Mouse (Mus musculus): ENCODE measurements around the gene Olfr1371.

Olfr1371 gene

DNA sequence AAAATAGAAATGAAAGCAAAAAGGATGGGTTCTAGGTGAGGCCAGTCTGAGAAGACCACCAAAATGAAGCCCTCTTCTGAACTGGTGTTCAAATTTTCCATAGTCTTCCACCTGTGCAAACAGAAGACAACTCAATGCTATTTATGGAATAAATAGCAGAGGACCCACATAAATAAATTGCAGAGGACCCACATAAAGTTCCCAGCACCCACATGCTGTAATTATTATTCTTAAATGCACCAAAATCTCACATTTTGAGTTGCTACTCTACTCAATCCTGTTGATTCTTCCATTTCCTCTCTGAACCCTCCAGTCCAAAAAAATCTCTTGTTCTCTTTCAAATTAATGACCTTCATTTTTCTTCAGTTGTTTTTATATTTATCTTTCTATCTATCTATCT is at the start of gene Olfr1371:
Gene Olfr1371, minus strand, starts transcription at position 101 of the 400 bp plus-strand sequence.
- no peak for DNase-seq

DNA sequence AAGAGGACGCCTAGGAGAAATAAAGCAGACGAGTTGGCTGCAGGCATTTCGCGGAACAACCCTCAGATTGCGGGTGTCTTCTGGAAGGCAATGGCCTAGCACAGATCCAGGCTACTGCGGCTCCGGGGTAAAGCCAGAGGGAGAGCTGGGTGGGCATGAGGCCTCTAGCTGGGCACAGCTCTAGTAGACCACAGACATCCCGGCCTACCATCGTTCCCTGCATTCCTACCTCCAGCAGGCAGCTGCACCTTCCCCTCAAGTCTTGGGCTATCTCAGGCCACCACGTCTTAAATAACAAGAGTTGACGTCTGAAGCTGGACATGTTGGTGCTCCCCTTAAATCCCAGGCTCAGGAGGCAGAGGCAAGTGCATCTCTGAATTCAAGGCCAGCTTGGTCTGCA is 48.6 kb upstream of the Olfr1371 start:
- no peak for DNase-seq

DNA sequence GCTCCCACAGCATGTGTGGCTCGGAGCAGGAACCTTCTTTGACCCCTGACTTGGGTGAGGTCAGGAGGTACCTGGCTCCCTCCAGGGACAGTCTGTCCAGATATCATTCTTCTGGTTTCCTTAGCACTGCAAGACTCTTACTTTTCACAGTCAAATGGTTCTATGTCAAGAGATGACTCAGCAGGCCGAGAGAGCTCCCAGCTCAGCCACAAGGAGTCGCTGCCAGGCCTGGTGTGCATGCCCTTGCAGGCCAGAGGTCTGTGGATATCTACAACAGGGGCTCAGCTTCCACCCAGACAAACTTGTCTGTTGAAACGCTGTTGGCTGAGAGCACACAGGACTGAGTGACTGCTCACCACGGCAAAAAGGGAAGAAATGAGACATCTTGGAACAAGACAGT is 48.1 kb upstream of the Olfr1371 start:
- DNase-seq, result peak; percentile 74 to 83

DNA sequence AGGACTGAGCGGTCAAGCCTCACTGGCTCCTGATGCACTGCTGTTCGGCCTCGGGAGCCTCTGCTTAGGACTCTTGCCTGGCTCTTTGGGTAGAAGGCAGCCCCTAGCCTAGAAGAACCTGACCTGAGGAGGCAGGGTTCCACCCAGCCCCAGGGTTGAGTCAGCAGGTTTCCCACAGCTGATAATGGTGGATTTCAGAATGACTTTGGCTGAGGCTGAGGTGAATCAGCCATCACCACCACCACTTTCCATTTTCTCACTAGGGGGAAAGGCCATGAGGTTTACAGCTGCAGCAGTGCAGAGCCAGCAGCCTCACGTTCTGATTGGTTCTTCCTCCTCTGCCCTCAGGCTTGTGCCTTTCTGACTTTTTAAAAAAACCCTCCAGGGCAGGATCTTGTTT is 47.1 kb upstream of the Olfr1371 start:
- no peak for DNase-seq

DNA sequence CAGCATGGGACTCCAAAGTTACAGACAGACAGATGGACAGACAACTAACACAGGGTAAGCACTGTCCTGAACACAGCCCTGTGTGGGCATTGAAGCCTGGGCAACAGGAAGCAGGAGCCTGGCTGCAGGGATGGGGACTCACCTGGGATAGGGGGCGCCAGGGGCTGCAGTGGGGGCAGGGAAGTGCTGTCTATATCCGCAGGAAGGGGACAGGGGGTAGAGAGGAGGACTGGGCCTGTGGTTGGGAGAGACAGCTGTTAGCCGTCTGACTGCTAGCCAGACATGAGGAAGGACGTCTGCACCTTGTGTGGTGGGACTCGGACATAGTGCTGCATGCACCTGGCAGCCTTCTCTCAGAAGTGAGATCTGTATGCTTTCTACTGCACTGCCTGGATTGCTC is 44.9 kb upstream of the Olfr1371 start:
- peak in 1 of 2 experiments; percentile 1 for DNase-seq

DNA sequence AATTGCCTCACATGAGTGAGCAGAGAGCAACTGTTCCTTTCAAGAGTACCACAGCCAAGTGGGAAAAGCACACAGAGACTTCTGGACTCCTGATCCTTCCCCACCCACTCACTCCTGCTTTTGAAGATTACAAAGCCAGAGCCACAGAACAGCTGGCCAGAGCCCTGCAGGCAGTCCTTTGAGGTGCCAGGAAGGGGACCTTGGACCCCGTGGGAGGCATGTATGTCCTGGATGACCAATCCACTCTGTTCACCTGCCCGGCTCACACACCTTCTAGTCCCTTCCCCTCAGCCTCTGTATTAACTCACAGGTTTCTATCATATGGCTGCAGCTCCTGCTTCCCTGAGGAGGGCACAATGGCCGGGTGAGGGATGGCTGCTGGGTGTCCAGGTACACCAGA is 43.6 kb upstream of the Olfr1371 start:
- DNase-seq, result no peak

DNA sequence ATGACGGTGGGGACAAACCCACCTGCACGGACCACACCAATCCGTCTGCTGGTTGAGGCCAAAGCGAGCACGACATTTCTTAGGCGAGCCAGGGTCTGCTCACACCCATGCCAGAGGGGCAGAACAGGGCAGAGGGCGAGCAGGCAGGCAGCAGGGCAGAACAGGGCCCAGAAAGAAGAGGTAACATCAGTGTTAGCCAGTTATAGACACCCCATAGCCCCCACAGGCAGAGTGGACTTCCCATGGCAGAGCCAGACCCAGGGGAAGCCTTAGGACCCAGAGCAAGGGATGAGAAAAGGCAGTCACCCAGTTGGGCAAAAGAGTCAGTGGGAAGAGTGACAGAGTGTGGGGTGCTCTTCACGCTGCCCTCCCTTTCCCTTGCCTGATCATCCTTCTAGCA is 41.3 kb upstream of the Olfr1371 start:
- DNase-seq, result no peak

DNA sequence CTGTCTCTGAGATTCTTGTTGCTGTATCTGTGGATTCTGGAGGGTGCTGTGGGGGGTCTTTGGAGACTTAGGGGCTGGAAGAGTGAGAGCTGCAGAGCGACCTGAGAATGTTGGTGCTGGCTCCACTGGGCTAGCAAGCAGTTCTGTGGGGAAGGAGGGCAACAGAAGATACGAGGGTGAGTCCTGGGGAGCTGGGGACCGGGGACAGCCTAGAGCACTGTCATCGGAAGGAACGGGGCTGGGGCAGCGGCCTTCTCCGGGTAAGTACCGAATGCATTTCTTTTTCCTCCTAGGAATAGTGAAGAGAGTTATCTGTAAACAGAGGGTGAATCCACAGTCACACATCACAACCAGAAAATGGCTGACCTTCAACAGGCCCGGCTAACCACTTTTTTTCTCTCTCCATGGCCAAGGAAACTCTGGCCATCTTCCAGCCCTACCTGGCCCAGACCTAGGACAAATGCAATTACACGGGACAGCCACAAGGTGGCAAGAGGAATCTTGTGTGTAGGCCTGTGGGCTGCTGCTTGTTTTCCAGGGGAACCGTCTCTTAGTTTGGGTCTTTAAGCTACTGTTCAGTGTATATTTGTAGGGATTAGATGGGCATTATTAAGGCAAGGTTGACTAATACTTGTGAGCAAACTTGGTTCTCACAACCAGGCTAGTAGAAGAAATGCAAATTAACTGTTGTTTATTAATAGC is 40.0 kb upstream of the Olfr1371 start:
- DNase-seq, result peak; percentile 70 to 79

DNA sequence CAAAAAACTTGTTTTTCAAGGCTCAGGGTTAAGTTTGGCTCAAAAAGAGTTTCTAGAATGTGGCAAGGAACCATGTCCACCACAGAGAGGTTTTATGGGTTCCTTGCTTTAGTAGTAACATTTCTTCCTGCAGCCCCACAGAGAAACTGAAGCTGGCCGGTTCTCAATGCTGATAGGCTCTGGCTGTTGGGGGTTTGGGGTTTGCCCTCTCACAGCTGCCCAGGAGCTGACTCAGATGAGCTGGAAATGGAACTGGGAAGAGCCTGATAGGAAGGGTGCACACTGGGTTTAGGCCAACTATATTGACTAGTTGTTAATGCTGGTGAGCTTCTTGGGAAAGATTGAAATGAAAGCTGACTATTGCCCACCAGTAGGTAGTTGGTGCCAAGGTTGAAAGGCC is 38.9 kb upstream of the Olfr1371 start:
- DNase-seq, result no peak

DNA sequence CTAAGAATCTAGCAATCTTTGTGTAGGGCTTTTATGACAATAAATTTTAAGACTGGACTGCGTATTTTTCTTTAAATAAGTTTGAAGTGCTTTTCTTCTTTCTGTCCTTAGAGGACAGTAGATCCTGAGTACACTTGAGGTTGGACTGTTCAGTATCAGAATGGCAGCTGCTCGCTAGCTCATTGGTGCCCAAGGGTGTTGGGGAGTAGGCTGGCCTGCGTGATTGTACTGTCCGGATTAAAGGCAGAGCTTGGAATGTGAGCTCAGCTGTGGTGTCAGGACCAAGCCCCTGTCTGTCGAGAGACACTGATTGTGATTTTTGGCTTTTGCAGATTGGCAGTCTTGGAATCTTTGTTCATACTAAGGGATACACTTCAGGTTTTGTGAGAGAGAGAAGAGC is 38.0 kb upstream of the Olfr1371 start:
- no peak for DNase-seq

DNA sequence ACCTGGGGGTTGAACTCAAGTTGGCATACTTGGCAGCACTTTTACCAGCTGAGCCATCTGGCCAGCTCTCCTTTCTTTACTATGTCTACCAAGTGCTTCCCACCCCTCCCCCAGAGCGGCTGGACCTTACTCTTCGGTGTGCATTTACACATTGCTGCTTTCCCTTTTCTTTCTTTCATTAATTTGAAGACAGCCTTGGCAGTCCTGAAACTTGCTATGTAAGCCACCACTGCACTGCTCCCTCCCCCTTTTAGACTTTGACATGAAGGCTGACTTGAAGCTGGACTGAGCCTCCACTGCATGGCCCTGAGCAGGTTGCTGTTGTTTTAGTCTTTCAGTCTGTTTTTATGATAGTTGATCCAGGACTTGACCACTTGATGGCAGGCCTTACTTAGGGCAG is 35.7 kb upstream of the Olfr1371 start:
- peak in 1 of 2 experiments; percentile 66 for DNase-seq

DNA sequence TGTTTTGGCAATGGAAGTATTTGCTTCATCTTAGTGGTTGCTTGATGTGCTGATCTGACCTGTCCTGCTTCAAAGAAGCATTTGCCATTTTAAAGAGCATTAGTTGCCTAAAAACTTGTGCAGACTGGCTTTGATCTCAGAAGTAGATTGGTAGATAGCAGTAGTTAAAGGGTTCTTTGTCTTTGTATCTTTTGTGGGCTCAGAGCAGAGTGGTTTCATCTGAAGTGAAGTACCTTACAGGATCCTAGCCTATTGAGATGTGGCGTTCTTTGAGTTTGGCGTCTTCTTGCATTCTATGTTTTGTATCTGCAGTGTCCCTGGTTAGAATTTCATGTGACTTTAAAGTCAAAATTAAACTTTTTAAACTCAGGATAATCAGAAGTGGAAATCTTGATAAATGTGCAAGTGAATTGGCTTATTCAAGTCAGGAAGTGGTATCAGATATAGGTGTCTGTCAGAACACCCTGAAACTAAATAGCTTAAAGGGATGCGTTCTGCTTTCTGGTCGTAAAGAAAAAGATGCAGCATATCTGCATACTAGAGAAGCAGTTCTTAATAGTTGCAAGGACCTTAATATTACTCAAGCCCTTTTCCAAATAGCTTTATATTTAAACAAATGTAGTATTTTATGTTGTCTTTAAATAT is 27.2 kb upstream of the Olfr1371 start:
- no peak for DNase-seq

DNA sequence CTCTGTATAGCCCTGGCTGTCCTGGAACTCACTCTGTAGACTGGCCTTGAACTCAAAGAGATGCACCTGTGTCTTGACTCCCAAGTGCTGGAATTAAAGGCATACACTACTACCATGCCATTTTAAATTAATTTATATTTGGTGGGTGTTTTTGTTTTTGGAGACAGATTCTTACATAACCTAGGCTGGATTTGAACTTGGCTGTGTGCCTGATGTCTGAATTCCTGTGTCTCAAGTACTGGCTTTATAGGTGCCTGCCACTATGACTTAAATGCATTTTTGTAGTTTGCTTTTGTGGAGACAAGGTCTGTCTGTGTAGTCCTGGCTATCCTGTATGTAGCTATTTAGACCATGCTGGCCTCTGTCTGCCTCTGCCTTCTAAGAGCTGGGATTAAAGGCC is 20.7 kb upstream of the Olfr1371 start:
- DNase-seq, result no peak

DNA sequence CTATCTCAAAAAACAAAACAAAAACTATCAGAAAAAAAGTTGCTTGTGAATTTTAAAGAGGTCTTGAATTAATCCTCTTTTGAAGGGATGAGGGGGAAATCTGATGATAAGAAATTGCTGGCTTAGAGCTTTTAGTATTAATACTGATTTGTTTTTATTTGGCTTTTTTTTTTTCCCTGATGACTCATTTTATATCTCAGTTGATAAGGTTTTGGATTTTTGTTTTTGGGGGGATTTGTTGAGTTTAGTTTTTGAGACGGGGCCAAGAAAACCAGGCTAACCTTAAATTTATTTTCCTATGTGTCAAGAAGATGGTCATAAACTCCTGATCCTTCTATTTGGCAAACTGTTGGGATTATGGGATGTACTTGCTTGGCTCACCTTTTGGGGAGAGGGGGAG is 20.1 kb upstream of the Olfr1371 start:
- no peak for DNase-seq

DNA sequence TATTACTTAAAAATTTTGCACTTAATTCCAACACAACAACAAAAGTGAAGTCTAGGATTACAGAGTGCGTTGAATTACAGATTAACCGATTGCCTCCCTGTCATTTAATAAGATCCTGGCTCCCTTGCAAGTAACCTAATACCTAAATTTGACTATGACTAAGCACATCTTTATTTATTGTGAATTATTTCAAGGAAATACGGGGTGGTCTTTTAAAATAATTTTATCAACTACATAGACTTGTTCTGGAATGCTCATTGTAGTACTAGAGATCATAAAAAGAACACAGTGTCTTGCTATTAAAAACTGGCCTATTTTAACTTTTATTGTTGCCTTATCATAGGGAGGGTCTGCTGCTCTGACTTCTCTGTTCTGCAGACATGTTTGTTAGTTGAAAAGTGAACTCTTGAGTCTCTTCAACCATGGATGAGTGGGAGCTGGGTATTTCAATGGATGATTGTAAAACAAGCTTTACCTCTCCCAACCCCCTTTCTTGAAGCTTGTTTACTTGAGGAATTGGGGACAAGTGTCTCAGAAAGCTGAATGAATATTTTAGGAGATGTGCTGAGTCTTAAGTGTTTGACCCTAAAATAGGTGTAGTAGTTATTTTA is 19.4 kb upstream of the Olfr1371 start:
- no peak for DNase-seq

DNA sequence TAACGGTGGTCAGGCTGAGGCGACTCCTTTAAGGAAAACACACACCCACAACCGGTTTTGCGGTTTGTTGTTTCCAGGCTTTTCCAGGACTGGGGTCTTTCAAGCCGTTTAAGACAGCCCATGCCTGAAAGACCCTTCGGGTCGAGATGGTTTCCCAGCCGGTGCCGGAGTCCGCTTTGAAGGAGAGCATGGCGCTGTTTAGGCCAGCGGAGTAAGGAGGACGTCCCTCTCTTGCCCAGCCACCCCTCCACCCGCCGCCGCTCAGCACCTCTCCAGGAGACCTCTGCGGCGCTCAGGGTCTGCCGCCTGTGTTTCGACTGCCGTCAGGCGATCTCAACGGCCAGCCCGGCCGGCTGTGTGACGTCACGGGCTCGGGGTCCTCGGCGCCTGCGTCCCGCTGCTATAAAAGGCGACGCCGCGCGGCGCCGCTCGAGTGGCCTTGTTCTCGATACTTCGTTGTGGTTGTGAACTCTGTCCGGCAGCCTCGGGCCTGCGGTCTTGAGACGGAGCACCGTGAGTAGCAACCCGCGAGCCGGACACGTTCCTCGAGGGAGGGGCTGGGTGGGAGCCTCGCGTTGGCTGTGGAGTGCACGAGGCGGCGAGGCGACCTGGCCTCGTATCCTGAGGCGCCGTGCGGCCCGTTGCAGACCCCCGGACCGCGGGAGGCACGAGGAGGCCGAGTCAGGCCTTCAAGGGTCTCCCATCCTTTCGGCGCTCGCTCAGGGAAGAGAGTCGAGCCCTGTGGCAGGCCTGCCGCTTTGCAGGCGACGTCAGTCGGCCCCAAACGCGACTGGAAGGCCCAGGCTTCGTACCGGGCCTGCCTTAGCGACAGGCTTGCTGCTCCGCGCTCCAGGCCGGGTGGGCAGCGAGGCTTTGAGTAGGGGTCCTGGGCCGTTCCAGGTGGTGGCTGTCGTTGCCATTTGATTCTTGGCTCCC is 18.1 kb upstream of the Olfr1371 start, which contains the start of gene Skp1a:
Gene Skp1a, plus strand, starts transcription at position 390 of the 936 bp plus-strand sequence.
- peak; percentile 95 to 97 for DNase-seq

DNA sequence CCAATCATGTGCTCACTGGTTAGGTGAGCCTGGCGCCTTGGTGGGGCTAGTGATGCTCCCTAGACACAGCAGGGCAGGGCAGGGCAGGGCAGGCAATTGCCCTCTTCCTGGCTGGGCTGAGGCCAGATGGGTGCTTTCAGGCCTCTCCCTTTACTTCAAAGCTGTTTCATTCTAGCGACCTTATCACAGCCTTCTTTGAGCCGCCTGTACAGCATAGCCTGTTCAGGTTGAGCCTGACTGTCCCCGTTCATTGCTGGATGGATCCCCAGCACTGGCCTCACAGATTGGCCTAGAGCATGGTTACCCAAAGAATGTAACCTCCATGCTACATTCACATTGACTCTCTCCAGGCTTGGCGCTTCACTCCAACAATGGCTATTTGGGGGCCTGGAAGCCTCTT is 16.9 kb upstream of the Olfr1371 start:
- DNase-seq, result no peak

DNA sequence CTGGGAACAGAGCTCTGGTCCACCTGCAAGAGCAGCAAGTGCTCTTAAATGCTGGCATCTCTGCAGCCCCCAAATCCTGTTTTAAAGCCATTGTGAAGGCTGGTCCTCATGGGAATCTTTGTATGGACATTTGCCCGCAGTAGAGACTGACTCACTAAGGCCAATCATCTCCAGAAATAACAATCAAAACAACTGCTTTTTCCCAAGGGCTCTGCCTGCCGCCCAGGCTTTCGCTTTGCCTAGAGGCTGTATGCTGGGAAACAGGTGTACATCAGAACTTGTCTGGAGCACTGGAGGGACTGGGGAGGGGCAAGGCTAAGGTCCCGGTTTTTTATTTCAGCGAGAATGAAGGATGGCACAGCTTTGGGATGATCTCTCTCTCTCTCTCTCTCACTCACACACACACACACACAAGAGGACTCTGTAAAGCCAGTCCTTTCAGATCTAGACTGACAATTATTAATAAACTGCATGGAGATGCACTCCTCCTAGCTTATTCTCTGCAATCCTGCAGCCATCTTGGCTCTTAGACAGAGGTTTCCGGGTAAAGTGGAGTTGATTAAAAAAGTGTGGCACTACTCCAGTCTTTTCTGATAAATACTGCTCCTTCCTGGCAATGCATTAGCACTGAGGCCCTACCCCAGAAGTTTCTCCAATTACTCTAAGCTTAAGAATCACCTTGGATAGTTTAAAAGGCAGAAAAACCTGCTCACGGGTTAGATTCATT is 15.1 kb upstream of the Olfr1371 start:
- DNase-seq, result no peak

DNA sequence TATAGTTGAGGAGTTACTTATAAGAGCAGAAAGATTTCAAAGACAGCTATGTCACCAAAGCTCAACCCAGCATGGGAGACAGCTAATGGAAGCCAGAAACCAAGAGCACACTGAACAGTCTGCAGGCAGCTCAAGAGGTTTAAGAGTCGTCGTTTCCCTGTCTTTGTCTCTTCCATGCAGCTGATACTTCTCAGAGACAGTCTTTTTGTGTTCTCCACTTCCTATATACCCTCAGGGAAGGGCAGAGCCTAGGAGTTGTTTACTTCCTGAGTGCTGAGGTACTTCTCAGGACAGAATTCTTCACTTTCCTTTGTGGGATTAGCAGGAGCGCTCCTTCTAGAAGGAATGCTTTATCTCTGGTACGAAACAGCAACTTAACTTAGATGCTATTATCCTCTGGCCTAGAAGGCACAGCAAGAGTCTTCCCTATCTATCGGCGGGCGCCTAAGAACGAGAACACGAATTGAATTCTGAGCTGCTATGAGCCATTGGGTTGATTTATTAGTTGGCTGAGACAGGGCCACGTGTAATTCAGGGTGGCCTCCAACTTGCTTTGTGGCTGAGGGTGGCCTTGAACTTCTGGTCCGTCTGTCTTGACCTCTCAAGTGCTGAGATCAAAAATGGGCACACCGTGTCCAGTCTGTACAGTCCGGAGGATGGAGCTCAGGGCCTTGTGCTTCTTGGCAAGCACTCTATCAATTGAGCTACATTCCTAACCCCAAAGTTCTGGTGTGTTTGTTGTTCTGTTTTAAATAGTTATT is 13.9 kb upstream of the Olfr1371 start:
- no peak for DNase-seq

DNA sequence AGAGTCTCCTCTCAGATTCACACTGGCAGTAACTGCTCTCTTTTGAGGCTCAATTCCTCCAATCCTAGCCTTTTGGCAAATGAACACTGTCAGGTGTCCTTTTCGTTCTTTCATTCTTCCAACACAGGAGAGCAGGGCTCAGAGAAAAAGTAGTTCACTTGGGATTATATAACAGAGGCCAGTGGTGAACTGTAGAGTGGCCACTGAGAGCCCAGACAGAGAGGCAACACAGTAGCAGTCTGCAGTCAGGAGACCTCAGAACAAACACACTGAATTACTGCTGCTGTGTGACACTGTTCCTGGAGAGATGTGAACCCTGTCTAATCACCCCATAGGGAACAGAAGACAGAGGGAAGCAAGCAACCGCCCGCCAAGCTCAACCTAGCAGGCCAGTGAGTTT is 13.3 kb upstream of the Olfr1371 start:
- no peak for DNase-seq

DNA sequence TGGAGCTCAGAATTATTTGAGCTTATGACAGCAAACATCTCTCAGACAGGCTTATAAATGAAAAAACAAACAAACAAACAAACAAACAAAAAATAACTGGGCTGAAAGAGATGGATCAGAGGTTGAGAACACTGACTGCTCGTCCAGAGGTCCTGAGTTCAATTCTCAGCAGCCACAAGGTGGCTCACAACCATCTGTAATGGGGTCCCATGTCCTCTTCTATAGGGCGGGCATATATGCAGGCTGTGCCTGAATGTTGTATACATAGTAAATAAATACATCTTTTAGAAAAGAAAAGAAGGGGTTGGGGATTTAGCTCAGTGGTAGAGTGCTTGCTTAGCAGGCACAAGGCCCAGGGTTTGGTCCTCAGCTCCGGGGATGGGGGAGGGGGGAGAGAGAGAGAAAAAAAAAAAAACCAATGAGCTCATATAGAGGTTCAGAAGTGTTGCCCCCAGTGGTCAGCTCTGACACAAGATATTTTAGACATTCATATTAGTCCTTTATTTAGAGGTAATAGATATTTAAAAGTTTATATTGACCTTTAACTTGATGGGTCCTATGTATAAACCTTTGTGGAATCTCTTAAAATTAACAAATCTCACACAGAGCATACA is 12.3 kb upstream of the Olfr1371 start:
- DNase-seq, result no peak

Data from kidney, postnatal 4 days (tissue).